Mouse (Mus musculus): Measurements from ENCODE around the gene Spag7.

DNA sequence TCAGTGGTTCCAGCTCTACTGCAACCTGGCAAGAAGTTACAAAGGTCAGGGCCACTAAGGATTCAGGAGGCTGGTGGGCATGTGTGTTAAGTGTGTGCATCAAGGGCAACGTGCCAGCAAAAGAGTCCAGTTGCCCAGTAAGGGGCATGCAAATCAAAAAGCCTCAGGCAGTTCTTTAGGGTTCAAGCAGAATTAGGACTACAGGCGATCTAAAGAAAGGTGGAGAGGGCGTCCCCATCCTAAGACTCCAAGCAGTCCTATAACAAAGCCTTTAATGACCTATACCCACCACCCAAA is 23.0 kb downstream of the Spag7 start:
- TF ChIP-seq CTCF (IDR thresholded peaks at IDR 0.05; ENCODE audit: borderline replicate concordance, control insufficient read depth, extremely low read depth, insufficient read depth, low read length, poor library complexity), result no peak
- TF ChIP-seq POLR2A (IDR thresholded peaks at IDR 0.05; ENCODE audit: control insufficient read depth, extremely low read depth, insufficient read depth, low read length, poor library complexity), result no peak

Data from thymus, adult 2 months (tissue).